12 mouse cellular contexts compared by ENCODE assay signal in the genomic region with DNA sequence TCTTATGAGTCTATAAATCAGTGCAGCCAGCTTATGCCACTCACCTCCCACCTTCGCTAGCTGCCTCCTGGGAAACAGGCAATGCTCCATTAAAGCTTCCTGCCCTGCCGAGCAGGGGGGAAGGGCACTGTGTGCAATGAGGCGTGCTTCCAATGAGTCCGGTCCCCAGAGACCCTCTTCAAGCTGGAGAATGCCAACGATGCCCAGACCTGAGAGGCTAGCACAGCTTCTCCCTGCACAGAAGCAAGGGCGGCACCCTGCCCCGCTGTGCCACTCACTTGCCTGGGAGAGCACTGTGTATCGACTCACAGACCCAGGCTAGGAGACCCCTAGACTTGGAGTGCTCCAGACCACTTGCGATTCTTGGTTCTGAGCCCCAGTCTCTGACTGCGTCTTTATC.
A peak's percentile ranks its signal among the peaks of the same experiment; 100 is the strongest.
DNase-seq lines count a peak whose midpoint lies in the region; ATAC-seq lines count a peak whose summit lies in the region.
"Had no signal": no experiment of that assay in that cellular context is flagged by ENCODE, and none has a peak within 500 bp of the region (broad histone marks: within the 10 kb centered on the region; RNA-seq: fewer than 3 reads in every experiment).

No protein-coding gene starts in this region.

- no peak overlapping the region; the same call in 1 of the 2 replicates for H3K4me2 ChIP-seq in kidney, embryonic 14.5 days (replicated peaks; ENCODE audit: low read depth, low read length)
- no peak overlapping the region for H3K4me2 ChIP-seq in neural tube, embryonic 11.5 days (ENCODE audit: low read depth)
- H3K4me2 ChIP-seq: limb, embryonic 13.5 days had no signal

- 39% methylated on average over 10 of the region's 10 CpGs for WGBS in kidney, embryonic 14.5 days
- 58% methylated on average over 10 of the region's 10 CpGs for WGBS in neural tube, embryonic 11.5 days

- peak; percentile 87 for ATAC-seq in kidney, embryonic 14.5 days (ENCODE audit: low FRiP score, low TSS enrichment)
- ATAC-seq in neural tube, embryonic 11.5 days (ENCODE audit: insufficient read depth, low FRiP score, low TSS enrichment) = peak; percentile 58; the same call in 1 of the 2 replicates

- DNase-seq in cerebellum, postnatal 10 days = peak; percentile 51 to 52
- no peak for DNase-seq in cerebellum, adult 9-11 months
- no peak for DNase-seq in kidney, postnatal 25 days
- peak; percentile 28 for DNase-seq in neural tube, embryonic 11.5 days (ENCODE audit: low spot score)
- DNase-seq in neural tube, embryonic 10.5 days (ENCODE audit: extremely low spot score, low spot score) = no peak
- DNase-seq in mesoderm, embryonic 11.5 days (ENCODE audit: low read depth, low spot score) = peak; percentile 46
- DNase-seq in thymus, postnatal 14 days = no peak
- DNase-seq: cerebellum, adult 11-12 months; lung, adult 18-20 months had no signal

- H3K4me1 ChIP-seq in kidney, embryonic 14.5 days (ENCODE audit: control insufficient read depth, insufficient read depth, low read length) = 0 out of 2 replicates have a peak, but pooled peaks cover 2% of the 10 kb centered on the region
- no peaks in the 10 kb centered on the region for H3K4me1 ChIP-seq in neural tube, embryonic 11.5 days (ENCODE audit: control insufficient read depth, insufficient read depth, low read length)

- H3K4me3 ChIP-seq in kidney, embryonic 14.5 days (ENCODE audit: low read length) = no peak overlapping the region
- H3K4me3 ChIP-seq in neural tube, embryonic 11.5 days (ENCODE audit: low read depth, low read length) = no peak overlapping the region
- H3K4me3 ChIP-seq: limb, embryonic 13.5 days; myocyte had no signal

- no peaks in the 10 kb centered on the region for H3K9me3 ChIP-seq in kidney, embryonic 14.5 days (ENCODE audit: control insufficient read depth, low read length)
- no peaks in the 10 kb centered on the region for H3K9me3 ChIP-seq in neural tube, embryonic 11.5 days (ENCODE audit: control insufficient read depth, low read length)
- H3K9me3 ChIP-seq: limb, embryonic 13.5 days had no signal

- H3K9ac ChIP-seq in kidney, embryonic 14.5 days (ENCODE audit: low read depth, low read length) = no peak overlapping the region
- no peak overlapping the region for H3K9ac ChIP-seq in neural tube, embryonic 11.5 days (ENCODE audit: low read length)
- H3K9ac ChIP-seq: limb, embryonic 13.5 days had no signal

- H3K27ac ChIP-seq in kidney, embryonic 14.5 days (ENCODE audit: low read depth, low read length) = no peak overlapping the region
- H3K27ac ChIP-seq in neural tube, embryonic 11.5 days (ENCODE audit: low read depth, low read length) = no peak overlapping the region
- H3K27ac ChIP-seq: limb, embryonic 13.5 days had no signal

- no peaks in the 10 kb centered on the region for H3K27me3 ChIP-seq in kidney, embryonic 14.5 days (ENCODE audit: control insufficient read depth, insufficient read depth, low read length)
- no peaks in the 10 kb centered on the region for H3K27me3 ChIP-seq in neural tube, embryonic 11.5 days (ENCODE audit: control insufficient read depth, insufficient read depth, low read length)
- H3K27me3 ChIP-seq: limb, embryonic 13.5 days had no signal

- no peaks in the 10 kb centered on the region for H3K36me3 ChIP-seq in kidney, embryonic 14.5 days (ENCODE audit: control insufficient read depth, insufficient read depth, low read length)
- no peaks in the 10 kb centered on the region for H3K36me3 ChIP-seq in neural tube, embryonic 11.5 days (ENCODE audit: control insufficient read depth, insufficient read depth, low read length)
- H3K36me3 ChIP-seq: limb, embryonic 13.5 days had no signal

Comparison
In these comparisons a context has a peak if more than half of its experiments do, and no peak if none do; other contexts are left out.
1. DNase-seq: peak in cerebellum, postnatal 10 days (2 of 2), neural tube, embryonic 11.5 days (single experiment) and mesoderm, embryonic 11.5 days (single experiment); none in cerebellum, adult 9-11 months (single experiment), kidney, postnatal 25 days (0 of 2), neural tube, embryonic 10.5 days (single experiment) and thymus, postnatal 14 days (single experiment).